Mouse (Mus musculus) G1E (cell line): ENCODE results near the gene Acadvl.

Source experiments
- CTCF ChIP-seq: IDR thresholded peaks from 2 replicates; pipeline ENCODE4 v1.5.1; 2012; ENCODE audit warnings: low read depth, low read length, inconsistent platforms, mixed read lengths
- GATA1 ChIP-seq: IDR thresholded peaks from 2 replicates; pipeline ENCODE4 v1.6.1; 2012; ENCODE audit warnings: borderline replicate concordance, low read length, inconsistent platforms, mixed read lengths
- GATA2 ChIP-seq: IDR thresholded peaks from 2 replicates; pipeline ENCODE4 v1.6.1; 2012; ENCODE audit warnings: low read depth, low read length, inconsistent platforms, borderline replicate concordance
- POLR2AphosphoS5 ChIP-seq: IDR thresholded peaks from 2 replicates; pipeline ENCODE4 v1.6.1; 2012; ENCODE audit warnings: low read depth, low read length, inconsistent platforms; ENCODE audit not compliant: insufficient replicate concordance
- TAL1 ChIP-seq: conservative IDR thresholded peaks from 2 replicates; pipeline ENCODE4 v1.6.1; 2012; ENCODE audit warnings: low read depth, low read length, inconsistent platforms, mixed read lengths

DNA sequence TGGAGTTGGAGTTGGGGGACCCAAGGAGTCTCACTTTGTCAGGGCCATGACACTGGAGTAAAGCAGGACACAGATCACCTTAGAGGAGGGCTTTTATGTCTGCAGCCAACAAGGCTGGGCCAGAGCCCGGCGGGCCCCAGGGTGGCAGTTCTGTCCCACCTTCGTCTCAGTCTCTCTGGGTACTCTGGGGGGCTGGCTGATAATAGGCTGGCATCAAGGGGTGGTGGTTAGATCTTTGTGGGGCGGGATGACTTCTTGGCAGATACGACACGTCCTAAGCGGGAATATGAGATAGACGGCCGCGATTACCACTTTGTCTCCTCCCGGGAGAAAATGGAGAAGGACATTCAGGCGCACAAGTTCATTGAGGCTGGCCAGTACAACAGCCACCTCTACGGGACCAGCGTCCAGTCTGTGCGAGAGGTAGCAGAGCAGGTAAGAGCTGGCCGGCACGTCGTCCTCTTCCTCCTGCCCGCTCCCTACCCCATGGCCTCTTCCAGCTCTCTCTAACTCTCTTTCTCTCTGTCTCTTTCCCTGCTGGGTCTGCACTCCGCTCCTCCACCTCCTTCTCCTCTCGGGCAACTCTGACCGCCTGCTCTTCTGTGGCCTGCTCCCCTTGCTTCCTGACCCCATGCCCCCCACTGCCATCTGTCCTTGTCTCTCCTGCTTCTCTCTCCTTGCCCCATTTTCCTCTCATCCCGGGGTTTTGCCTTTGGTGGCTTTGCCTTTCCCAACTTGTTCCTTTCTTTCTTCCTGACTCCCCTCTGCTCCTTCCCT, 27.3 kb upstream of the Acadvl start:
- TF ChIP-seq TAL1 (no peak), CTCF (no peak), GATA1 (no peak), POLR2AphosphoS5 (no peak), GATA2 (no peak)
